Mouse (Mus musculus) G1E-ER4 (cell line): Measurements from ENCODE around the gene Exoc7. TPM values are rescaled to one million over a fixed set of nuclear protein-coding genes. Genes with fewer than 3 reads are reported as not detected.

ENCODE experiments used
- GATA1 ChIP-seq: IDR thresholded peaks from one replicate; pipeline ENCODE4 v1.8.0; 2012; ENCODE audit warnings: low read length, inconsistent platforms
- polyA plus RNA-seq: library from polyadenylated mRNA; stranded (reverse); fragments of >175 nt; gene quantifications from 2 replicates; pipeline ENCODE4 v1.2.3, GENCODE M21; 2012

Exoc7 gene
- polyA plus RNA-seq, 1 experiment = 15.1 TPM

GRCm38 (mm10) chr11:116329314-116330210 is 22.5 kb upstream of the Exoc7 start:
- TF ChIP-seq GATA1 = no peak

DNA sequence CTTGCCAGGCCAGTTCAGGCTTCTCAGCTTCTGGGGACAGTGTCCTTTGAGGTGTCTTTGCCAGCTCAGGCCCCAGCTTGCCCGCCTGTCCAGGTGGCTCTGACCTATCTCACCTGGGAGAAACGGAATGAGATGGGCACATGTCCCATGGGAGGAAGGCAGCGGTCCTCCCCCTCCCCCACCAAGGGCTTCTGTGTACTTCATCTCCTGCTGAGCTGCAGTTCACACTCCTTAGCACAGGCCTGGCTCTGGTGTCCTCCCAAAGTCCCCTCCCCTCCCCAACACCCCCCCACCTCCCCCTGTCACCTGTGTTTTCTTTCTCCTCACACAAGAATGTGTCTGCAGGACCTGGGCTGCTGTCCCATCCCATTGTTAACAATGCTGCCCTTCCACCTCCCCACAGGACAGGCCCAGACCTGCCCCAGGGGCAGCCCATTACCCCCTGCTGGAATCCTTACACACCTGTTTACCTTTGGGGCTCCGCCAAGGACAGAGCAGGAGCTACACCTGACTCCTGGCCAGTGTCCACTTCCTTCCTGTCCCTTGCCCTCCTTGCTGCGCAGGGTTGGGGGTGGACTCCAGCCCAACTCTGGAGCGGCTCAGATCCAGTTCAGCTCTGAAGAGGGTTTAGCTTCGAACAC is 20.1 kb upstream of the Exoc7 start:
- no peak for TF ChIP-seq GATA1

- TF ChIP-seq GATA1 = no peak
Observed at GRCm38 (mm10) chr11:116318719-116319659, 12.0 kb upstream of the Exoc7 start.

- TF ChIP-seq GATA1 = no peak
Observed at GRCm38 (mm10) chr11:116312359-116312758, 5.3 kb upstream of the Exoc7 start.

DNA sequence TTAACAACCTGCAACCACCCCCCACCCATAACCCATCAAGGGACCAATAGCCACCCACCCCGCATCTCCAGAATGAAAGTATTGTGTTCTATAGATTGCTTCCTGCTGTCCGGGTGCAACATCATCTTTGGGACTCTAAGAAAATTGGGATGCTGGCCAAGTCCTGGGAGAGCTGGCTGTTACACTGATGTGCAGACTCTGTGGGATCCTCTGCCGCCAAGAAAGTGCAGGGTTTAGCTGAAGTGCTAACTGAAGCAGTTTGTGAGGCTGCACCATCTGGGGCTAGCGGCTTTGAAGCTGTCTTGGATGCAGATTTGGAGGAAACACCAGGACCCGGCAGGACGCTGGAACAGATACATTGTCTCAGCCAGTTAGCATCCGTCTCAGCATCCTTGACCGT is 4.1 kb upstream of the Exoc7 start:
- TF ChIP-seq GATA1 = no peak

- TF ChIP-seq GATA1 = peak; percentile 68
Observed at GRCm38 (mm10) chr11:116309601-116310000, 2.6 kb upstream of the Exoc7 start.

DNA sequence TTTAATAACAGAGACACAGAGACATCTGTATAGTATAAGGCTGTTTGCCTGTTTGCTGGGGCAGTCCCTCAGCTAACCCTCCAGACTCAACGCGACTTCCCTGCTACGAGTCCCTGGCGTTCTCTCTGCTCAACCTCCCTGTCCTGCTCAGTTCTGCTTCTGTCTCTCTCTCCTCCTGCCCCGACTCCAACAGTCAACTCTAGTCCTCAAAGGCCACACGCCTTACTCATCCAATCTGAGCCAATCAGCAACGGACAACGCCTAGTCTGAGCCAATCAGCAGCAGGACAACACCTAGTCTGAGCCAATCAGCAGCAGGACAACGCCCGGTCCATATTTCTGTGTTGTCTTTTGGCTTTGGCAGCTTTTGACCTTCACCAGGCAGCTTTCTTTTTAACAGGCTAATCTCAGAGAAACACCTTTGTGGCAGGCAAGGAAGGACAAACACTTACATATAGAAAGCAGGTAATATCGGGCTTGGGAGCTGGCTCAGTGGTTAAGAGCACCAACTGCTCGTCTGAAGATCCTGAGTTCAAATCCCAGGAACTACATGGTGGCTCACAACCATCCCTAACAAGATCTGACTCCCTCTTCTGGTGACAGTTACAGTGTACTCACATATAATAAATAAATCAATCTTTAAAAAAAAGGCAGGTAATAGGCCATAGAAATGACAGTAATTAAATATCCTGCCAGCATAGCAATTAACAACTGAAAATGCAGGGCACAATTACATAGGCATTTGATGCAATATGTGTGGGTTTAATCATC is 914 bp upstream of the Exoc7 start:
- no peak for TF ChIP-seq GATA1

DNA sequence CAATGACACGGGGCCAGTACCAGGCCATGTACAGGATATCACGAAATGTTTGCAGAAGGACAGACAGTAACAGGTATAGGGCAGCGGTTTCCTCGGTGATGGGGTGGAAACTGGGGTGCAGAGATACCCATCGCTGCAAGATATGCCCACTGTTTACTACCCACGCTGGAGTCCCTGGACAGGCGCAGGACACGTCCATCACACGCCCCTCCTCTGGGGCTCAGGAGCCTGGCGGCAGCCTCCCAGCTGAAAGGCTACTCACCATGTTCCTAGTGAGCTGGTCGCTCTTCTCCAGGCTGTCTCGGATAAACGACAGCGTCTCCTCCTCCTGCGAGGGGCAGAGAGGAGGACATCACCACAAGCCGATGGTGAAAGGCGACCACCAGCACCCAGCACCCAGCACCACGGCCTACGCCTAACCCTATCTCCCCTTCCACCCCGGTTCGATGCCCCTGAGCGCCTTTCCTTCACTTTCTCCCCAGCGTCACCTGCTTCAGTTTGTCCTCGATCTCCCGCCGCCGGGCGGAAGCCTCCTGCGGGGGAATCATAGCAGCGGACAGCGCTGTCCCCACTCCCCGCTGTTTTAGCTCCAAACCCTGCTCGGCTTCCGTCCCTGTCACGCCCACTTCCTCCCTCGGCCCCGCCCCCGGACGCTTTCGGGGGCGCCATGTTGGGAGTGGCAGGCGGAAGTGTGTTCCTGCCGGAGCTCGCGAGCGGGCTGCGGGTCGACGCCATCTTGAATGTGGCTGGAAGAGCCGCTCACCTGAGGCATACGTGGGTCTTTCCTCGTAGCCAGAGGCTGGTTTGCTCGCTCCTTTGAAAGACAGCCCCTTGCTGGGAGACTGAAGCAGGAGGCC is 679 bp downstream of the Exoc7 start:
- TF ChIP-seq GATA1 = no peak

- TF ChIP-seq GATA1 = no peak
Observed at GRCm38 (mm10) chr11:116305423-116305822, 1.6 kb downstream of the Exoc7 start.

DNA sequence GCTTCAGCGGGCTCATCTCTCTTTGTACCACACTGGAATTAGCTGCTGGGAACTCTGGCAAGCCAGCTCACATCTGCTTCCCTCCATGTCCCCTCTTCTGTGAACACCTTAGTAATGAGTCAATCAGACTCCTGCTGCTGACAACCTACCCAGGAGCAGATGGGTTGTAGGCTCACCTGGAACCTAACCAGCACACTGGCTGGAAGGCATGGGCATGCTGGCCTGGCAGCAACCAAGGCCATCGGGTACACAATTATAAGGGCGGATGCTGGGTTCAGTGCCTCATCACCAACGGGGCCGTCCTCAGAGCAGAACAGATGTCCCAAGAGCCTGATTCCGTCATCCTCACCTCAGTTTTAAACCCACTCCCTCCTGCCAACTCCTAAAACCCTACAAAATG is 8.4 kb downstream of the Exoc7 start:
- TF ChIP-seq GATA1 = no peak

DNA sequence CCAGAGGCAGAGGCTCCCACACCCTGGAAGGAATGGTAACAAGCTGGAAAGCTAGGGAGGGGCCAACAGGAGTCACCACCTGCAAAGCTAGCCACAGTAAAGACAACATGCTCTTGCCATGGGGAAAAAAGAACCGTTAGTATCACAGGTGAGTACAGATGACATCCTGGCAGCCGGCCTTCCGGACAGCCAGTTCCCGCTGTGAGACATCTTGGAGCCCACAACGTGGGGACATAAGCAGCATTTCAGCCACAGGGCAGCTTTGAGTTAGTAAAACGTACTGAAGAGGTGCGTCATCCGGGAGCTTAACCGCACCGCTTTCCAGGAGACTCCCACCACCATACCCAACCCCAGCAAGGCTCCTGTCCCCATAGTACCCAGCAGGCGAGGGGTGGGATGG is 8.8 kb downstream of the Exoc7 start:
- TF ChIP-seq GATA1 = no peak

DNA sequence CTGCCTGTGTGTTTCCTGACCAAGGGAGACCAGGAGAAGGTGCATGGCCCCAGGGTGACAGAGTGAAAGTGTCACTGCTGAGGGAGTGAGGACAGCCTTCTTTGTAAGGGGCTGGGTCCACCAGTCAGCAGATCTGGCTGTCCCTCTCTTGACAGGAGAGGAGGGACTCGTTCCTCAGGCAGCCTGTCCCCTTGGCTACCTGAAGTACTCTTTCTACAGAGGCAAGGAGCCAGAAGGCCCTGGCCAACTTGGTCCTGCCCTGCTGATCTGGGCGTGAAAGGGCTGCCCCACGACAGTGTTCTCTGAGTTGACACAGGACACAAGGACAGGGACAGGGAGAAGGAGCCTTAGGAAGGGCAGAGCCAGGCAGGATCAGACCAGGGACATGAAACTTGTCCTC is 10.0 kb downstream of the Exoc7 start:
- TF ChIP-seq GATA1 = no peak

GRCm38 (mm10) chr11:116296191-116296734 is 10.8 kb downstream of the Exoc7 start:
- TF ChIP-seq GATA1 = no peak

DNA sequence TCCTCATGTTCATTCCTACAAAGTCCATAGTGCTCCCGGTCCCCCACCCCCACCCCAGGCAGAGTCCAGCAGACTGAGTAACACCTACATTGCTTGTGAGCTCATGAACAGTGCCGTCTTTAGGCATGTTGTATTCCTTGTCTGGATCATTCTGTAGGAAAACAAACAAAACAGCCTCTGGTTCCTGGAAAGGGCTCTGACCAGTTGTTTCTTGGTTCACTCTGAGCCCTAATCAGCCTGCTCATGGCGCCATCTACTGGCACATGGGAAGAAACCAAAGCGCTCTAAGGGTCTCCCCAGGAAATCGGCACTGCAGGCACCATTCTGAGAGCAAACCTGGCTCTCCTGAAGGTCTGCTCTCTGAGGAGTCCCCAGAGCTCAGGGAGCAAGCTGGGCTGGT is 12.7 kb downstream of the Exoc7 start:
- TF ChIP-seq GATA1 = no peak
